Mouse (Mus musculus): ENCODE measurements at regions not wholly inside any gene's neighbourhood (a gene's known extent, or its start where the extent isn't known, plus 50 kb on each side); places are given as distances from the start of the nearest gene placed in this dataset.

GRCm38 (mm10) chr13:53846221-53846620, 209.3 kb downstream of the Drd1 start:
- no peaks in the 10 kb centered on the region for H3K36me3 ChIP-seq
- no peak for ATAC-seq (ENCODE audit: low FRiP score, low read depth)
- 87% methylated on average over 5 of the region's 5 CpGs for WGBS

DNA sequence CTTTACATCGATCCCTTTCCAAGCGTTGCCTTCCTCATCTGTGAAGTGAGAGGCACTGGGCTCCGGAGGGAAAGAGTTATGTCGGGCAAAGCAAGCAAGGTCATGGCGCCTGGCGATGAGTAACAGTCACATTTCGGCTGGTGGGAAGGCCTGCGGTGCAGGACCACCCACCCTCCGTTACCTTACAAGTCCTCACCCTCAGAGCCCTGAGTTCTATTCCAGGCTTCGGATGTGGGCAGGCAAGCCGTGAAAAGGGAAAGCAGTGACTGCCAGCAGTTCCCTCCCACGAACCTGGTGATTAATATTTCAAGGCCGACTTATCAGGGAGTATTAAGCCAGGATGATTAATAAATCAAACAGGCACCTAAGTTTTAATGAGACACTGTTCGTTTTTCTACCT, 209.7 kb downstream of the Drd1 start:
- H3K27me3 ChIP-seq, result no peaks in the 10 kb centered on the region
- H3K36me3 ChIP-seq, result no peaks in the 10 kb centered on the region
- WGBS, result 90% methylated on average over 14 of the region's 14 CpGs
- no peak overlapping the region for H3K4me2 ChIP-seq (replicated peaks)
- H3K9me3 ChIP-seq, result no peaks in the 10 kb centered on the region
- no peak overlapping the region for H3K4me3 ChIP-seq
- no peak overlapping the region for H3K9ac ChIP-seq (replicated peaks)
- no peak for ATAC-seq (ENCODE audit: low FRiP score, low read depth)
- H3K4me1 ChIP-seq, result no peaks in the 10 kb centered on the region
- no peak overlapping the region for H3K27ac ChIP-seq (replicated peaks)

More at GRCm38 (mm10) chr13:53846221-53846620, 209.3 kb downstream of the Drd1 start:
- H3K4me3 ChIP-seq, result no peak overlapping the region
- H3K4me1 ChIP-seq, result no peaks in the 10 kb centered on the region
- H3K27ac ChIP-seq (replicated peaks), result no peak overlapping the region
- no peak overlapping the region for H3K9ac ChIP-seq (replicated peaks)
- no peaks in the 10 kb centered on the region for H3K9me3 ChIP-seq
- no peak overlapping the region for H3K4me2 ChIP-seq (replicated peaks)
- no peaks in the 10 kb centered on the region for H3K27me3 ChIP-seq

GRCm38 (mm10) chr13:53825957-53826580, 229.4 kb downstream of the Drd1 start:
- WGBS, result 65% methylated on average over 8 of the region's 8 CpGs
- no peak overlapping the region for H3K4me2 ChIP-seq (replicated peaks)
- 0 out of 2 replicates have a peak, but pooled peaks cover 4% of the 10 kb centered on the region for H3K9me3 ChIP-seq
- ATAC-seq (ENCODE audit: low FRiP score, low read depth), result 0 out of 2 replicates have a peak, but pooled peaks have one; percentile 30
- H3K4me1 ChIP-seq, result 0 out of 2 replicates have a peak, but pooled peaks cover 5% of the 10 kb centered on the region
- H3K27ac ChIP-seq (replicated peaks), result no peak overlapping the region
- no peak overlapping the region for H3K9ac ChIP-seq (replicated peaks)
- H3K4me3 ChIP-seq, result no peak overlapping the region
- H3K27me3 ChIP-seq, result no peaks in the 10 kb centered on the region
- no peaks in the 10 kb centered on the region for H3K36me3 ChIP-seq

GRCm38 (mm10) chr13:53822061-53822460, 233.4 kb downstream of the Drd1 start:
- no peak overlapping the region for H3K4me2 ChIP-seq (replicated peaks)
- no peak for ATAC-seq (ENCODE audit: low FRiP score, low read depth)
- H3K4me3 ChIP-seq, result no peak overlapping the region
- no peaks in the 10 kb centered on the region for H3K27me3 ChIP-seq
- WGBS, result 85% methylated on average over 8 of the region's 8 CpGs
- H3K4me1 ChIP-seq, result 0 out of 2 replicates have a peak, but pooled peaks cover 5% of the 10 kb centered on the region
- H3K9ac ChIP-seq (replicated peaks), result no peak overlapping the region
- H3K9me3 ChIP-seq, result no peaks in the 10 kb centered on the region
- H3K27ac ChIP-seq (replicated peaks), result no peak overlapping the region
- no peaks in the 10 kb centered on the region for H3K36me3 ChIP-seq

- no peak overlapping the region for H3K27ac ChIP-seq (replicated peaks)
- no peaks in the 10 kb centered on the region for H3K36me3 ChIP-seq
- H3K4me3 ChIP-seq, result no peak overlapping the region
- H3K4me1 ChIP-seq, result peaks cover 5% of the 10 kb centered on the region
- WGBS, result 88% methylated on average over 7 of the region's 7 CpGs
- no peaks in the 10 kb centered on the region for H3K9me3 ChIP-seq
- H3K27me3 ChIP-seq, result no peaks in the 10 kb centered on the region
- H3K4me2 ChIP-seq (replicated peaks), result no peak overlapping the region
- ATAC-seq (ENCODE audit: low FRiP score, low read depth), result no peak
- H3K9ac ChIP-seq (replicated peaks), result no peak overlapping the region
These were observed 239.9 kb downstream of the Drd1 start for GRCm38 (mm10) chr13:53815629-53816028.

GRCm38 (mm10) chr13:53814088-53814487, 241.4 kb downstream of the Drd1 start:
- no peaks in the 10 kb centered on the region for H3K27me3 ChIP-seq
- H3K4me3 ChIP-seq, result no peak overlapping the region
- no peak for ATAC-seq (ENCODE audit: low FRiP score, low read depth)
- no peak overlapping the region for H3K4me2 ChIP-seq (replicated peaks)
- H3K9me3 ChIP-seq, result no peaks in the 10 kb centered on the region
- no peaks in the 10 kb centered on the region for H3K36me3 ChIP-seq
- no peak overlapping the region for H3K27ac ChIP-seq (replicated peaks)
- no peak overlapping the region for H3K9ac ChIP-seq (replicated peaks)
- peaks cover 5% of the 10 kb centered on the region for H3K4me1 ChIP-seq
- 65% methylated on average over 9 of the region's 9 CpGs for WGBS

- H3K27me3 ChIP-seq, result peaks cover 3% of the 10 kb centered on the region; the same call in 1 of the 2 replicates
- no peaks in the 10 kb centered on the region for H3K9me3 ChIP-seq
- no peak overlapping the region for H3K4me3 ChIP-seq
- H3K4me2 ChIP-seq (replicated peaks), result no peak overlapping the region
- WGBS, result 39% methylated on average over 4 of the region's 4 CpGs
- H3K36me3 ChIP-seq, result no peaks in the 10 kb centered on the region
- H3K27ac ChIP-seq (replicated peaks), result no peak overlapping the region
- ATAC-seq (ENCODE audit: low FRiP score, low read depth), result no peak
- peaks cover 12% of the 10 kb centered on the region for H3K4me1 ChIP-seq
- H3K9ac ChIP-seq (replicated peaks), result no peak overlapping the region
These were observed 243.6 kb downstream of the Drd1 start for GRCm38 (mm10) chr13:53811862-53812261.

DNA sequence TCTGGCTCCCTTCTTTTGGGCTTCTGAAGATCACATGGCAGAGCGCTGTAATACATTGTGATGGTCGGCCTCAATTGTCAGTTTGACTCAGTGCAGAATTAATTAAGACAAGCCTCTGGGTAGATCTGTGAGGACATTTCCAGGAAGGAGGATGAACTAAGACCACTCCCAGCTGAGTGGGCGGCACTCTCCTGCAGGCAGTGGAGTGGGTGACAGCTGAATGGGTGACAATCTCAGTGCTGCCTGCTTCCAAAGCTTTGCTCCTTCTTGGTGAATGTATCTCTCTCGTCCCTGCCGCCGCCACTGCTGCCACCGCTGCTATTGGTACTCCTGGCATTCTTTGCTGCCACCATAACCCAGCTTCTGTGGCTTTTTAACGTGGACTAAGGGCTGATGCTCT, 244.4 kb downstream of the Drd1 start:
- Histone ChIP-seq H3K4me3 (no peak overlapping the region), H3K4me2 (replicated peaks) (no peak overlapping the region), H3K27me3 (peaks cover 3% of the 10 kb centered on the region; the same call in 1 of the 2 replicates), H3K9me3 (no peaks in the 10 kb centered on the region), H3K4me1 (peaks cover 13% of the 10 kb centered on the region), H3K27ac (replicated peaks) (no peak overlapping the region), H3K9ac (replicated peaks) (no peak overlapping the region), H3K36me3 (no peaks in the 10 kb centered on the region)
- ATAC-seq (ENCODE audit: low FRiP score, low read depth), result no peak
- 76% methylated on average over 8 of the region's 8 CpGs for WGBS

GRCm38 (mm10) chr13:53807791-53808525, 247.5 kb downstream of the Drd1 start:
- no peak for ATAC-seq (ENCODE audit: low FRiP score, low read depth)
- WGBS, result 71% methylated on average over 13 of the region's 13 CpGs
- H3K27me3 ChIP-seq, result peaks cover 3% of the 10 kb centered on the region; the same call in 1 of the 2 replicates

DNA sequence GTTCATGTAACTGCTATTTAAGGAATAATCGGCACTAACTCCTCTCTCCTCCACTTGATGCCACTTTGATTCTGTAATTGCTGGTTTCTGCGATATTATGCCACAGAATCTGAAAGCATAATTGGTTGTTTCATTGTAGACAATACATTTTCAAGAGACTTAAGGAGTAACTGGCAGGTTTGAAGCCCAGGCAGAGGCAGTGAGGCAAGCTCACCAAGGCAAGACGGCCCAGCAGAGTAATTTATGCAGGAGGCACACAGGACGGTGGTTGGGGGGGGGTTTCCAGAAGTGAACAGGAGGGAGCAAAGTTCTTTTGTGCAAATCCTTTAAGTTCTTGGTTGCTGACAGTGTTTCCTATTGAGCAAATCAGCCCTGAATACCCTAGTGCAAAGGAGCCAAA, 249.6 kb downstream of the Drd1 start:
- Histone ChIP-seq H3K9me3 (no peaks in the 10 kb centered on the region), H3K27me3 (peaks cover 3% of the 10 kb centered on the region; the same call in 1 of the 2 replicates), H3K27ac (replicated peaks) (no peak overlapping the region), H3K9ac (replicated peaks) (no peak overlapping the region), H3K4me1 (peaks cover 13% of the 10 kb centered on the region), H3K4me3 (no peak overlapping the region), H3K36me3 (no peaks in the 10 kb centered on the region), H3K4me2 (replicated peaks) (no peak overlapping the region)
- WGBS, result 42% methylated on average over 4 of the region's 4 CpGs
- no peak for ATAC-seq (ENCODE audit: low FRiP score, low read depth)

More at GRCm38 (mm10) chr13:53807791-53808525, 247.5 kb downstream of the Drd1 start:
- Histone ChIP-seq H3K4me2 (replicated peaks) (no peak overlapping the region), H3K36me3 (no peaks in the 10 kb centered on the region), H3K4me1 (peaks cover 13% of the 10 kb centered on the region), H3K9me3 (no peaks in the 10 kb centered on the region), H3K9ac (replicated peaks) (no peak overlapping the region), H3K4me3 (no peak overlapping the region), H3K27ac (replicated peaks) (no peak overlapping the region)

GRCm38 (mm10) chr13:53800978-53801377, 254.5 kb downstream of the Drd1 start:
- ATAC-seq (ENCODE audit: low FRiP score, low read depth), result no peak
- WGBS, result 79% methylated on average over 5 of the region's 5 CpGs
- H3K27me3 ChIP-seq, result no peaks in the 10 kb centered on the region; the same call in 1 of the 2 replicates

DNA sequence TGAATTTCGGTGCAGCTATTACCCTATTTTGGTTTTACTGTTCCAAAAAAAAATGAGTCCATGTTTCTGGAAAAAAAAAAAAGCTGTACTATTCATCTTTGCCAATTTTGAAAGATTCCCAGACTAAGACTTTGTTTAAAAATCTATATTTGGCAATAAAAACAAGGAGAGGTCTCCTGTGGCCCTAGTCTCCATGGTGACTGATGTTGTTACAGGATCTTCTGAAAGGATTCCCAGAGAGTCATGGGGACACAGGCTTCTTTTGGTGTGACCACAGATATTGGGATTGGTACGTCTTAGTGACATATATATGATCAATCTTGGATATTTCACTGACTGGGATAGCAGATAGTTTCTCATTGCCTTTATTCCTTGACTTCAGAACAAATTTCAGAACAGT, 266.7 kb downstream of the Drd1 start:
- no peaks in the 10 kb centered on the region for H3K4me1 ChIP-seq
- no peak for ATAC-seq (ENCODE audit: low FRiP score, low read depth)
- WGBS, result 83% methylated on average over 2 of the region's 2 CpGs

More at GRCm38 (mm10) chr13:53800978-53801377, 254.5 kb downstream of the Drd1 start:
- H3K4me1 ChIP-seq, result peaks cover 3% of the 10 kb centered on the region
- H3K27ac ChIP-seq (replicated peaks), result no peak overlapping the region
- no peaks in the 10 kb centered on the region for H3K9me3 ChIP-seq
- no peak overlapping the region for H3K4me3 ChIP-seq
- no peaks in the 10 kb centered on the region for H3K36me3 ChIP-seq
- no peak overlapping the region for H3K4me2 ChIP-seq (replicated peaks)
- H3K9ac ChIP-seq (replicated peaks), result no peak overlapping the region

More for the DNA sequence above, 266.7 kb downstream of the Drd1 start:
- Histone ChIP-seq H3K36me3 (no peaks in the 10 kb centered on the region), H3K9ac (replicated peaks) (no peak overlapping the region), H3K4me3 (no peak overlapping the region), H3K27ac (replicated peaks) (no peak overlapping the region), H3K27me3 (no peaks in the 10 kb centered on the region), H3K9me3 (0 out of 2 replicates have a peak, but pooled peaks cover 3% of the 10 kb centered on the region), H3K4me2 (replicated peaks) (no peak overlapping the region)

Data from midbrain, embryonic 12.5 days (tissue).